Mouse (Mus musculus) heart, adult 2 months (tissue): Measurements from ENCODE around the gene Syt6.

Source experiments
- CTCF ChIP-seq: fragments of 200-600 bp; IDR thresholded peaks from 2 replicates; pipeline ENCODE4 v1.8.1; 2022; ENCODE audit warnings: antibody characterized with exemption, mild to moderate bottlenecking, moderate library complexity
- POLR2A ChIP-seq: fragments of 200-500 bp; IDR thresholded peaks from 2 replicates; pipeline ENCODE4 v1.6.1; 2011; ENCODE audit warnings: mild to moderate bottlenecking, low read depth, low read length, control low read depth; ENCODE audit not compliant: insufficient read depth

GRCm38 (mm10) chr3:103526201-103526704 lies 48.8 kb upstream of the Syt6 start:
- TF ChIP-seq POLR2A = no peak
- no peak for TF ChIP-seq CTCF
